Mouse (Mus musculus) frontal cortex, adult 2 months (tissue): ENCODE results near the gene Nxpe2. TPM values are rescaled to one million over a fixed set of nuclear protein-coding genes. Genes with fewer than 3 reads are reported as not detected.

Source experiments
- DNase-seq, 2 experiments: peaks; one replicate each; pipeline ENCODE4 v3.0.0; 2022; ENCODE audit warnings: low spot score in 1 of 2; ENCODE audit errors: extremely low spot score in 1 of 2
- polyA plus RNA-seq: library from polyadenylated mRNA; depleted of rRNA; stranded (reverse); fragments of >200 nt; gene quantifications from 2 replicates; pipeline ENCODE4 v1.2.3, GENCODE M21; 2012; rRNA removed

Nxpe2 gene
- polyA plus RNA-seq, result 0.50 and 0.80 TPM in 2 replicates

DNA sequence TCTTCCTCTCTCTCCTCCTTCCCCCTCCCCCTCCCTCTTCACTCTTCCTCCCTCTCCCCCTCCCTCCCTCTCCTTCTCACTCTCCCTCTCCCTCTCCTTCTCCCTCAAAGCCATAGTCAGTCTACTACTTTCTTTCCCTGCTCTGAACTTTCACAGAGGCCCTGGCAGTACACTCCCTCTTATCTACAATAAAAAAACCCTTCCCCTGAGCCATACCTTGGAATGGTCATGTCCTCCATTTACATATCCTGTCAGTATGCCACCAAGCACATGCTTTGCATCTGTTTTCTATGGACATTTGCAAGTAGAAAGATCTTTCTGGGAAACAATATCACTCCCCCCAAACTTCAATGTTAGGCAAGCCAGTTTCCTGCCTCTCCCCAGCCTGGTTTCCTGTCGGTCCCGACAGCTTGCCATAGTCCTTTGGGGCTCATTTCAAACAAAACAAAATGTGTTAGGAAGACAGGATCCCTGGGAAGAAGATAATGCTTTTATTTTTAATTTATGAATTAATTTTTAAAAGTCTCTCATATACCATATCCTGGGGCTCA lies at the start of gene Nxpe2:
Gene Nxpe2 (minus strand): TSS at position 307 of the 551 bp plus-strand sequence.
- no peak for DNase-seq

DNA sequence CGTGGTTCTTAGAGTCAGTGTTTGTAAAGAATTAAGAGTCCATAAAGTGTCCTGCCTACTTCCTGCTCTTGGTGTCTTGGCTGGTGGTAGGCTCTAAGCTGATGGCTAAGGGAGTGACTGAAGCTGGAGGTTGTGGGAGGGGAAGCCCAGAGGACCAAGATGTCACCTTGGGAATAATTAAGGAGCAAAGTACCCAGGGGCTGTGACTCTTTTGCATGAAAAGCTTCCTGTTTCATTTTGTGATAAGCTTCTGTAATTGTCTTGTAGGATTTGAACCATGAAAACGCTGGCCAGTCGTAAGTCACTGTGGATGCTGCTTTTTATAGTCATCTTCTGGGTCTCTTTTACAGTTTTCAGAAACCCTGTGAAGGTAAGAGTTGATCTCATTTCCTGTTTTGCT lies 36.7 kb upstream of the Nxpe2 start:
- DNase-seq, result no peak

DNA sequence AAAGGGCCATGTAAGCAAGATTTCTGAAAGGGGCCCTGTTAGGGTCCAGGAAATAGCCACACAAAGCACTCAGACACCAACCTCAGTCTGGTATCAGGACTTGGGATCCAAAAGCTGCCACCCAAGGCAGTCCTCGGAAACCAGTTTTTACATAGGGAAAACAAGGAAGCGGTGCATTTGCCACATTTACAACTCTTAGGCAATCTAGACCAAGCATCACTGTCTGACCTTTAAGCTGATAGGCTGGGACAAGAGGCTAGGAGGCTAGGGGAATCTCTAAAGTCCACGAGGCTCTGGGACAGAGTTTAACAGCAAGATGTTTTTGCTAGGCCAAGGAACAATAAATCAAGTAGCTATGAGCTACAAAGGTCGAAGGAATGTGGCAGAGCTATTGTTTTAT lies 35.2 kb upstream of the Nxpe2 start:
- no peak for DNase-seq

DNA sequence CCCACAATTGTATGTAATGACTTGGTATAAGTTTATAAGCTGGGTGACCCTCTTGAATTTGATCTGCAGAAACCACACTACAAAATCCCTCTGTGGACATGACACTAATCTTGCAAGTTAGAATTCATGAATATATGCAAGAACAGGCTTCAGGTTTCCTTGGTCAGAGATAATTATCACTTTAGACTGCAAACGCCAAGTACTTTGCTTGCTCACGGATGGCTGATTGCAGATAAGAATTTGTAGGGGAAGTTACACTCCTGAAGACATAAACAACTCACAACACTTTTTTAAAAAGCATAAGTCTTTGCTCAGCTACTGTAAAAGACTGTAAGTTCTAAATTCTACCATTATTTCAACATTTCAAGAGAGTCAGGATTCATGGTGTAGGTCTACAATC lies 21.1 kb upstream of the Nxpe2 start:
- no peak for DNase-seq

DNA sequence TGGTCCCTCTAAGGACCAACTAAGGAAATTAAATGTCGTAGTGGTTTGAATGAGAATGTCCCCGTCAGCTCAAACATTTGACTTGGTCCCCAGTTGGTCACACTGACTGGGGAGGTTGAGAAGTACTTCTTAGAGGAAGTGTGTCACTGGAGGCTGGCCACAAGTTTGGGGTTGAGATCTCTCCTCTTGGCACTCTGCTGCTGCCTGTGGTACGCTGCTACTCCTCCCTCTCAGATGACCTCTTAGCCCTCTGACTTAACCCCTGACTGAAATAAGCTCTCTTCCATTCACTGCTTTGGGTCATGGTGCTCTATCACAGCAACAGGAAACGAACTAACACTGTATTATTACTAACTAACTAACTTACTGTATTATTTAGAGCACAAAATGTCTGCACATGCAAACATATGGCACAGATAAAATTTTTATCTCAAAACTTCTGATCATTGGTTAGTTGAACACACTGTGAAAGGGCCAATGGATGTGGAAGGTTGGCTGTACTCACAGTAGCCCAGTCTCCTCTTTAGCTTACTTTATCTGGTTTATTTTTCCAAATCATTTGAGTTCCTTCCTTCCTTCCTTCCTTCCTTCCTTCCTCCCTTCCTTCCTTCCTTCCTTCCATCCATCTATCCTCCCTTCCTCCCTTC lies 20.1 kb upstream of the Nxpe2 start:
- DNase-seq, result no peak

DNA sequence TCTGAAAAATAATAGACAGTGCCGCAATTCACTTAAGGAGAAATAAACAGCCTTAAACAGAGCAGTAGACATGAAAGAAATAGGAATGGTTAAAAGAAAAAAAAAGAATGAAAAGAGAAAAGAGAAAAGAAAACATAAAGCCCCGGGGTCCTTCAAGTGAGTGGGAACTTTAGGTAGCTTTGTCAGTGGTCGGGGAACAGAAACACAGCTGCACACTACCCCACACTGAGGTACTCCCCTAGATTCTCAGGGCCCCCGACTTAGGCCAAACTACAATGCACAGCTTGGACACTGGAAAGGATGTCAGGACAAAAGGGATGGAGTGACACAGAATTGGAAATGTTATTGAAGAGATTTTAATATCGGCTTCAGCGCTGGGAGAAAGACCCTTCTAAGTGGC lies 9.5 kb upstream of the Nxpe2 start:
- DNase-seq, result no peak

DNA sequence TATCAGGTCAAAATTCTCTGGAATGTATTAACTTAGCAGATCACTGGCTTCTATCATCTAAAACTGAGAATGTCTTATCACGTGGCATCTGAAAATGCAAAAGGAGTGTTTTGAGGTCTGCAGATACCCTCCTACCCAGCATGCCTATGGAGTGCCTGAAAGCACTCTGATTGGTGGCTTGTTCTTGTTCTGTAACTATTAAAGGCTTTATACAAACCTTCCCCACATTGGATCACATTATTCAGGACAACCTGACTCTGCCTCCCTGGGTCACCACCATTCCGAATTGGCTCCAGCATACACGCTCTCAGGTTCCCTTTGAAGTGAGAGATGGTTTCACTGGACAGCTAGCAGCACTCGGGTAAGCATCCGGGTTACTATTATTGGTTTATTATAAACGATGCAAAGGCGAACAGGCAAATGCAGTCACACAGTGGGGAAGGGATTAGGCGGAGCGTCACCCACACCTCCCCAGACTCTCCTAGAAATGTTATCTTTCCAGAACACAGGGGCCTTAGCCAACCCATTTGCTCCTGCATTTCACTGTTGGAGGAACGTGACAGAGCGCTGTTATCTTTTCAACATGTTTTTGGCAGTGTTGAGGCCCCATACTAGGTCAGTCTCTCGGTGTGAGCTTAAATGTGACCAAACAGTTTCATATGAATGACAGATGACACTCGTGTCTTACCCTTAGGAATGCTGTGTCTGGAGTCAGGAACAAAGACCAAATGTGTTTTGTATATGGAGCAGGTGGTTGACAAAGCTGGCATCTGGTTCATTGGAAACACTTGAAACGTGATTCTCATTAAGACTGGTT lies 8.8 kb upstream of the Nxpe2 start:
- DNase-seq, result no peak

DNA sequence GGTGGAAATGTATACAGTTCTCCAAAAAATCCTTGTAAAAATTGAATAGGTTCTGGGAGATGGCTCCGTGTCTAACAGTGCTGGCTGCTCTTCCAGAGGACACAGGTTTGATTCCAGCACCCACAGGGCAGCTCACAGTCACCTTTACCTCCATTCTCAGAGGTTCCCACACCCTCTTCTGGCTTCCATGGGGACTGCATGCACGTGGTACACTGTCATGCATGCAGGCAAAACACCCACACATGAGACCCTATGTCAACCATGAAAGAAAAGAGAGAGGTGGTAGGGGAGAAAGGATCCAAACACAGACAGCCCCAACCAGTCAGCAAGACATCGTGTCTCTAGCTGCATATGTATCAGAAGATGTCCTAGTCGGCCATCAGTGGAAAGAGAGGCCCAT lies 7.6 kb upstream of the Nxpe2 start:
- DNase-seq, result no peak

DNA sequence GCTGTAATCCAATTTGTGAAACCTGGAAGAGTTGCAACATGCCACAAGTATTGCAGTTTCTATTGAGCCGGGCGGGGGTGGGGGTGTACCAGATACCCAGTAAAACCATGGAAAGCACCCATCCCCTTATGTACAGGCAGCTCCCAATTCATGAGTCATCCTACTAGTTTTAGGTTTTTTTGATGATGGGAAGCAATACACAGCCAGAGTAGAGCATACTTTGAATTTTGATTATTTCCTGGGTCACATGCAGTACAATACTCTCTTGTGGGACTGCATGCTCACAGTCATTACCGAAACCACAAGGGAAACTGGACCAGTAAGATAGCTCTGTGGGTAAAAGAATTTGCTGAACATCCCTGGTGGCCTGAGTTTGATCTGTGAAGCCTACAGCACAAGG lies 3.8 kb upstream of the Nxpe2 start:
- no peak for DNase-seq

DNA sequence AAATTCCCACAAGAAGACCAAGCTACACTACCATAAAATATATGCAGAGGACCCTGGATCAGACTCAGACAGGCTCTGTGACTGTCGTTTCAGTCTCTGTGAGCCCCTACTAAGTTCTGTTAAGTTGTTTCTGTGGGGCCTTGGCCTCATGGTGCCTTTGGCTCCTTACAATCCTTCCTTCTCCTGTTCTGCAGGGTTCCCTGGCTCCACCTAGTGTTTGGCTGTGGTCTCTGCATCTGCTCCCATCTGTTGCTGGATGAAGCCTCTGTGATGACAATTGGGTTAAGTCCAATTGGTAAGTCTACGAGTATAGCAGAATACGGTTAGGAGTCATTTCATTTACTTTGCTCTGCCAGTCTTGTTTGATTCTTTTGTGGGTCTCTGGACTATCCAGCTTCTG lies 1.5 kb upstream of the Nxpe2 start:
- DNase-seq, result peak; percentile 57 to 90

DNA sequence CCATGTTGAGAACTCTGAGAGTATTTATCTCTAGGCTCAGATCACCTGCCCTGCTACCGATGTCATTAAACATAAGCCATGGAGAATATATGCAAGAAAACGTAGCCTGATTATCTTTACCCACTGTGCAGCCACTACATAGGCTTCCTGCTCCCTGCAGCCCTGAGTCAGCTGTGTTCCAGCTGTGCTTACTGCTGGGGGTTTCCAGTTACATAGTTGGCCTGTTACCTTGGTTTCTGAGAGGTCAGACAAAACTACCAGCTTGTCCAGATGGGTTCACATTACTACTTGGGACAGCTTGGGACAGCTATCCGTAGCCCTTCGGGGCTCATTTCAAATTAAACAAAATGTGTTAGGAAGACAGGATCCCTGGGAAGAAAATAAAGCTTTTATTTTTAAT lies 868 bp upstream of the Nxpe2 start:
- no peak for DNase-seq

DNA sequence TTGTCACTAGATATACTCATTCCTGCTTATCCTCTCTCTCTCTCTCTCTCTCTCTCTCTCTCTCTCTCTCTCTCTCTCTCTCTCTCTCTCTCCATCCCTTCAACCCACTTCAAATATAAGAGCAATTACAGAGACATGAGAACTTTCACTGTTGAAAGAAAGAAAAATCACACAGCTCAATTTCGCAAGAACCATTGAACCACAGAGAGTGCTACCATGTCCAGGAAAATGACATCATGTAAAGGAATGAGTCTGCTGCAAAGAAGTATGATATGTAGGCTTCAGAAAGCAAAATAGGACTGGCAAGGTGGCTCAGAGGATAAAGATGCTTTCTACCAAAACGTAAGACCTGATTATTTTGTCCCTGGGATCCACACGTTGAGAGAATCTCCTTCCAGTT lies 7.4 kb downstream of the Nxpe2 start:
- no peak for DNase-seq

DNA sequence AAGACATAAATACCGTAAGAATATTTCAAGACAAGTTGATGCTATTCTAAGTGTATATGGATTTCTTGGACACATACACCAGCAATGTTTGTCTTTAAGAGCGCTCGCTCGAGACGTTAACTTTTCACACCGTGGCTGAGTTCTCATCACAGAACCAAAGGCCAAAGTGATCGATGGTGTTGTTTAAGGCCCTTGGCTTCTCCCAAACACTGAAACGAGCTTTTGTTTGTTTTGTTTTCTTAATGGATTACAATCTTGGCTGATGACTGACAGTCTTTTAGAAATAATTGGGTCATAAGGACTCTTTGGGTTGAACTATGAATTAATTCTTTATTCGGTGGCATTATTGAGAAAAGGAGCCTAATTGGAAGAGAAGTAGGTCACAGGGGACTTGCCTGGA lies 7.8 kb downstream of the Nxpe2 start:
- no peak for DNase-seq

DNA sequence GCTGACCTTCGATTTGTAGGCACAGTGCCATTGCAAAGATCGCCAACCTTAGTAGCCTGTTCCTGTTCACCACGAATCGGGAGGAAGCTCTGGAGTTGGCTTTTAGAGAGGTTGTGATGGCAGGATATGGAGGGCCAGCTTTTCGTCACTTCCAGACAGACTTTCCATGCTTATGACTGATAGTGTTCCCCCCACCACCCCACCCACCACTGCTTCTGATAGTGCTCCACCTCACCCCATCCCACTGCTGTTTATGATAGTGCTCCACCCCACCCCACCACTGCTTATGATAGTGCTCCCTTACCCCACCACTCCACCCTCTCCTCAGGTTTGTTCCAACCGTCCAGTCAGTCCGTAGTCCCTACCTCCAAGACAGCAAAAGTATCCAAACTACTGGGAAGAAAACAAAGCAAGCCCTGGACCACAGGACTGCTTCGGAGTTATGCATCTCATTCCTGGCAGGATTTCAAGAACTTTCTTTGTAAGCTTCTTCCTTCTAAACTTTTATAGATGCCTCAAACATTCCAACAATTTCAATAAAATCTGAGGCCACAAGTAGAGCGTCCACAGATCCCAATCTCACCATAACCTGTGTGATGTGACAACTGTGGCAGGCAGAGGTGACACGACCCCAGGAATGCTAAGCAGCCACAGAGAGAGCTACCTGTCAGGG lies 12.4 kb downstream of the Nxpe2 start:
- DNase-seq, result no peak

DNA sequence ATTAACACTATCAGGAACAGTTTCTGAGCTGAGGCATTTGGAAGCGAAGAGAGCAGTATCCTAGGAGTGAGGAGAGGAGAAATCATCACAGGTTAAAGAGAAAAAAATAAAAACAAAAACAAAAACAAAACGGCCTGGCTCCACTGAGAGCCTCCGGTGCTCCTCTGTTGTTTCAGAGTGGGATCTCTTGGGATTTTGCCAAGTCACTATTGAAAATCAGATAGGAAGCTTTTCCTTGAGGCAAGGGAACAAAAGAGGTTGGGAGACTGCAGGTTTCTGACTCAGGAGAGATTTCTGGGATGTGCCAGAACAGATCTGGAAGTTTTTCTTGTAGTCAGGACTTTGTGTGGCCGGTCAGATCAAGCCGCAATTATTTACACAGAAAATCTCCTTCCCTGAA lies 13.7 kb downstream of the Nxpe2 start:
- no peak for DNase-seq

DNA sequence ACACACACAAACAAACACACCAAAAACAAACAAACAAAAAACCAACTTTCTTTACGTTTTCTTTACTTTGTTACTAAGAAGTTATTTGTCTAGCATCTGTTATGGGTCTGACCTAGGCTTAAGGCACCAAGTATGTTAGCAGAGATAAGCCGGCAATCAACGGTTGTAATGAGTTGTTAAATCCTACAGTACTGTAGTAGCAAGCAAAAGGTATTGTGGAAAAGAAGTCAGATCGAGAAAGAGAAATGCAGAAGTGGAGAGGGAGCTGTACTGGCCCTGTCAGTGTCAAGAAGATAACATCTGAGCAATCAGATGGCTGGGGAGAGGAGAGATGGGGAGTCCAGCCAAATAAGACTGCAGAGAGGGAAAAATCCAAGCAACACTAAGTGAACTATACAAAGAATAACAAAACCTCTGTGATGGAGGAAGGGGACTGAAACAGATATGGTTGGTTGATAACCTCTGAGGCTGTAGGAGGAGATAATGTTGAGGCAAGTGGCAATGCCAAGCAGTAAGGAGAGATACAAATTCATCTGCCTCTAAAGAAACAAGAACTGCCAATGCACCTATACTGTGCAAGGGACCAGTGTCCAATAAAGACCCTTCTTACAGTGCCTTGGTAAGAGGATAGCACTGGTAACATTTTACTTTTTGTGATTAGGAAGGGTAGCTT lies 14.3 kb downstream of the Nxpe2 start:
- no peak for DNase-seq

DNA sequence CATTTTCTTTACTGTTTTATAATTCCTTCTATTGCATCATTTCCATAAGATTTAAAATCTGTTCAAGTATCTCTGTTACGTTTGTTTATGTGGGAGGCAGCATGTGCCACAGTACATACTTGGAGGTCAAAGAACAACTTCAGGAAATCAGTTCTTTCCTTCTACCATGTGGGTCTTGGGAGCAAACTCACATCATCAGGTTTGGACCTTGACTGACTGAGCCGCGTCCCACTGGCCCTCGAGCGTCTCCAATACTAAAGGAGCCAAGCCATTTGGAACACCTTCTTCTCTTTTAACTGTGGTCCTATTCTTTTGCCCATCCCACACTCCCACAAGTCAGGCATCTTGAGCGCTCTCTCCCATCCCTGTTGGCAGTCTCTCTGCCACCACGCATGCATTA lies 23.7 kb downstream of the Nxpe2 start:
- no peak for DNase-seq

DNA sequence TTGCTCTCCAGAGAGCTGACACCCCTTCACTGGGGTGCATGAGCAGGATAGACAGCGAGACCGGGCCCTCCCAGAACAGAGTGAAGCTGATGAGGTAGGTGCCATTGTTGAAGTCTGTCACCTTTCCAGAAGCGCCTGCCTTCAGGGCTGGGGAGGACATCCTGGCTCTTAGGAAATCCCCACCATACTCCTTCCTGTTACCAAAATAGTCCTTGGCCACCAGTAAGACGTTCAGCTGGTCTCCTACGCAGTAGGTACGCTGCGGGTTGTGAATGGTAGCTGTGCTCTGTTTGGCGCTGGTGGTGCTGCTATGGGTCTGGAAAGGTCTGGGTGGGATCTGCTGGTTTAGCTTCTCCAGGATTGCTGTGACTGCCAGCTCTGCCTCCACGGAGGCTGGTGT lies 26.9 kb downstream of the Nxpe2 start:
- no peak for DNase-seq

DNA sequence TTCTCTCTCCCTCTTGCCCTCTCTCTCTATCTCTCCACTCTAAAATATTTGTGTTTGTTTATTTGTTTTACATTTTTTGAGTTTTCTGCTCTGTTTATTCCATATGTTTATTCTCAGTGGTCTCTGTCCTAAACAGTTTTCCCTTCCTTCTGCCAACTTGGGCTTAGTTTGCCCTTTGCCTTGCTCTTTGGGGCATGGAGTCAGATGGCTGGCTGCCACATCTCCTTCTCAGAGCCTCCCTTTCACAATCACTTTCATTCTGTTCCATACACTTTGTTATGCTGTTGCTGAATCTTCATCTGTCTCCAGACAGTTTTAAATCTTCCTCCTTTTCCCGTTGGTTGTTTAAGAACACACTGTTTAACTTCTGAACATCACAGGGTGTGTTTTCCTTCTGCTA lies 37.4 kb downstream of the Nxpe2 start:
- DNase-seq, result no peak

DNA sequence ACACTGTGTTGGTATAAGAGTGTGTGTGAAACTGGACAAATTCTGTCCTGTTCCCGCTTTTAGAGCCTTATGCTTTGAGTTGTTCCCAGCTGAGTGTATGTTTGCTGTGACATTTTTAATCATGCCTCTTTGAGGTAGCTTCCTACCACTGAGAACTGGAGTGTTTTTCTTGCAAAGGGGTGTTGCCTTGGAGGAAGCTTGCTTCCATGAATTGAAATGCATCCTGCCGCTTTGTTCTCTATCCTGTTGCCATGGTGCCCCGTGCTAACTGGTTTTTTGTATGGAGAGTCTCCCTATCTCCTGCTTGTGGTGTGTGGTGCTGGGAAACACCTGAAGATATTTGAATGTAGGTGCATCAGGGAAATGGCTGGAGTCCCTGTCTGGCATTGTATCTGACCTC lies 39.1 kb downstream of the Nxpe2 start:
- peak; percentile 3 to 12 for DNase-seq

DNA sequence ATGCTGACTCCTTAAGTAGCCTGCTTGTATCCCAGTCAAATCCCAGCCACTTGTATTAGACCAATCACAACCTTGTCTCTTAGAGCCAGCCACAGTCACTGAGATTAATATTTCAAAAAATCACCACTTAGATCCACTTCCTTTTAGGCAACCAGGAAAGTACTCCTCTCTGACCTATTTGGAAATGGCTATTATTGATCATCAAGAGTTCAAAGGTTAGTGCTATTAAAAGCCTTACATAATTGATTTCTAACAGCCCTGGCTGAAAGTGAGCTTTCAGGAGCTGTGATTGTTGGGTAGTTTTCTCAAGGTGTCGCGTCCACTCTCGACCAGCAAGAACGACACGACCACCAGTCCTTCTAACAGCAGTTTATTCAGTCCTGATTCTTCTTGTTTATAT lies 42.0 kb downstream of the Nxpe2 start:
- DNase-seq, result no peak
